Mouse (Mus musculus) liver, embryonic 13.5 days (tissue): ENCODE data around the gene Cyb5r4. TPM values are rescaled to one million over a fixed set of nuclear protein-coding genes. Genes with fewer than 3 reads are reported as not detected.
"Not testable (repeated sequence)": the region's sequence is repeated elsewhere in the genome, so short reads cannot be mapped to it uniquely, and the experiment has no call there.

Source experiments
- ATAC-seq: fragments of 200-750 bp; cut with Nextera tagmentation; 2 replicates; pipeline ENCODE4 v1.8.0; 2017; ENCODE audit warnings: low read depth, mild to moderate bottlenecking, moderate number of reproducible peaks, moderate library complexity
- DNase-seq: peaks from one replicate; pipeline ENCODE4 v3.0.0; 2022
- H3K27ac ChIP-seq: fragments of 300-500 bp; sonication (generic); 2 replicates; pipeline ENCODE4 v1.5.1; 2015; ENCODE audit warnings: moderate library complexity, mild to moderate bottlenecking, inconsistent platforms
- H3K27me3 ChIP-seq: fragments of 300-500 bp; sonication (generic); 2 replicates; pipeline ENCODE4 v1.6.1; 2015; ENCODE audit warnings: mild to moderate bottlenecking, inconsistent platforms
- H3K36me3 ChIP-seq: fragments of 300-500 bp; sonication (generic); 2 replicates; pipeline ENCODE4 v1.6.1; 2015; ENCODE audit warnings: mild to moderate bottlenecking, inconsistent platforms
- H3K4me1 ChIP-seq: fragments of 300-500 bp; sonication (generic); replicated peaks from 2 replicates; pipeline ENCODE4 v1.6.1; 2015; ENCODE audit warnings: inconsistent platforms
- H3K4me2 ChIP-seq: fragments of 300-500 bp; sonication (generic); 2 replicates; pipeline ENCODE4 v1.6.1; 2015; ENCODE audit warnings: inconsistent platforms, mild to moderate bottlenecking, moderate library complexity
- H3K4me3 ChIP-seq: fragments of 300-500 bp; sonication (generic); replicated peaks from 2 replicates; pipeline ENCODE4 v1.5.1; 2015; ENCODE audit warnings: mild to moderate bottlenecking, inconsistent platforms
- H3K9ac ChIP-seq: fragments of 300-500 bp; sonication (generic); 2 replicates; pipeline ENCODE4 v1.6.1; 2015; ENCODE audit warnings: mild to moderate bottlenecking, inconsistent platforms
- H3K9me3 ChIP-seq: fragments of 300-500 bp; sonication (generic); replicated peaks from 2 replicates; pipeline ENCODE4 v1.6.1; 2016; ENCODE audit warnings: inconsistent platforms
- WGBS: fragments of 180-500 bp; shearing (Covaris S2); methylation state at CpG from one replicate; pipeline ENCODE4 v1.1.7; 2015; ENCODE audit not compliant: insufficient replicate concordance; 5-methylcytosine and 5-hydroxymethylcytosine counted together
- polyA plus RNA-seq: library from polyadenylated mRNA; unstranded; fragments of >200 nt; fragmentation: Nextera tagmentation; extraction: Ambion mirVana; gene quantifications from 2 replicates; pipeline ENCODE4 v1.2.1, GENCODE M21; 2015

The Cyb5r4 gene
- polyA plus RNA-seq, 1 experiment from 2014 or later, result 45.0 TPM

- no peaks in the 10 kb centered on the region for H3K4me1 ChIP-seq
- no peak overlapping the region for H3K27ac ChIP-seq
- H3K9me3 ChIP-seq, result no peaks in the 10 kb centered on the region
- no peak overlapping the region for H3K4me3 ChIP-seq
- H3K9ac ChIP-seq, result no peak overlapping the region
- WGBS, result 74% methylated on average over 4 of the region's 4 CpGs
- no peak overlapping the region for H3K4me2 ChIP-seq
- no peaks in the 10 kb centered on the region for H3K36me3 ChIP-seq
- ATAC-seq (no peak), DNase-seq (no peak)
- H3K27me3 ChIP-seq, result no peaks in the 10 kb centered on the region
Observed at GRCm38 (mm10) chr9:87032196-87032595, 10.4 kb downstream of the Cyb5r4 start.

GRCm38 (mm10) chr9:87034831-87035580 is 13.2 kb downstream of the Cyb5r4 start:
- no peaks in the 10 kb centered on the region for H3K9me3 ChIP-seq
- ATAC-seq, result no peak
- 71% methylated on average over 2 of the region's 2 CpGs for WGBS
- no peak overlapping the region for H3K9ac ChIP-seq
- no peak overlapping the region for H3K4me2 ChIP-seq
- no peak for DNase-seq
- H3K27ac ChIP-seq, result no peak overlapping the region
- no peak overlapping the region for H3K4me3 ChIP-seq
- H3K4me1 ChIP-seq, result no peaks in the 10 kb centered on the region
- no peaks in the 10 kb centered on the region for H3K36me3 ChIP-seq
- H3K27me3 ChIP-seq, result no peaks in the 10 kb centered on the region

- H3K4me1 ChIP-seq, result no peaks in the 10 kb centered on the region
- H3K4me2 ChIP-seq, result no peak overlapping the region
- 0 out of 2 replicates have a peak, but pooled peaks cover 6% of the 10 kb centered on the region for H3K36me3 ChIP-seq
- H3K9ac ChIP-seq, result no peak overlapping the region
- no peaks in the 10 kb centered on the region for H3K27me3 ChIP-seq
- no peak overlapping the region for H3K4me3 ChIP-seq
- H3K9me3 ChIP-seq, result no peaks in the 10 kb centered on the region
- DNase-seq (no peak), ATAC-seq (no peak)
- WGBS, result 81% methylated on average over 4 of the region's 4 CpGs
- no peak overlapping the region for H3K27ac ChIP-seq
Observed at GRCm38 (mm10) chr9:87049425-87049824, 27.6 kb downstream of the Cyb5r4 start.

- DNase-seq (no peak), ATAC-seq (no peak)
- Histone ChIP-seq H3K27ac (no peak overlapping the region), H3K27me3 (no peaks in the 10 kb centered on the region), H3K4me3 (no peak overlapping the region), H3K4me1 (no peaks in the 10 kb centered on the region), H3K4me2 (no peak overlapping the region), H3K36me3 (peaks cover 26% of the 10 kb centered on the region), H3K9ac (no peak overlapping the region), H3K9me3 (no peaks in the 10 kb centered on the region)
- 77% methylated on average over 11 of the region's 11 CpGs for WGBS
Observed at GRCm38 (mm10) chr9:87055547-87056235, 33.9 kb downstream of the Cyb5r4 start.

- no peak overlapping the region for H3K4me3 ChIP-seq
- H3K27ac ChIP-seq, result no peak overlapping the region
- no peak overlapping the region for H3K9ac ChIP-seq
- H3K27me3 ChIP-seq, result no peaks in the 10 kb centered on the region
- no peaks in the 10 kb centered on the region for H3K4me1 ChIP-seq
- H3K9me3 ChIP-seq, result no peaks in the 10 kb centered on the region
- DNase-seq (no peak), ATAC-seq (no peak)
- H3K4me2 ChIP-seq, result no peak overlapping the region
- H3K36me3 ChIP-seq, result peaks cover 28% of the 10 kb centered on the region
- WGBS, result 66% methylated on average over 5 of the region's 5 CpGs
Observed at GRCm38 (mm10) chr9:87062337-87062736, 40.5 kb downstream of the Cyb5r4 start.

- WGBS, result 91% methylated on average over 1 of the region's 1 CpGs
- H3K9me3 ChIP-seq, result no peaks in the 10 kb centered on the region
- DNase-seq (no peak), ATAC-seq (no peak)
- H3K4me1 ChIP-seq, result no peaks in the 10 kb centered on the region
- H3K36me3 ChIP-seq, result peaks cover 29% of the 10 kb centered on the region
- no peak overlapping the region for H3K4me3 ChIP-seq
- no peaks in the 10 kb centered on the region for H3K27me3 ChIP-seq
- no peak overlapping the region for H3K4me2 ChIP-seq
- no peak overlapping the region for H3K9ac ChIP-seq
- no peak overlapping the region for H3K27ac ChIP-seq
Observed at GRCm38 (mm10) chr9:87068160-87068559, 46.3 kb downstream of the Cyb5r4 start.

GRCm38 (mm10) chr9:87071566-87071965 is 49.8 kb downstream of the Cyb5r4 start:
- H3K27ac ChIP-seq, H3K9ac ChIP-seq, H3K4me2 ChIP-seq, DNase-seq, H3K4me3 ChIP-seq, H3K9me3 ChIP-seq, H3K4me1 ChIP-seq, ATAC-seq, H3K27me3 ChIP-seq: not testable (repeated sequence)
- 75% methylated on average over 3 of the region's 3 CpGs for WGBS
- H3K36me3 ChIP-seq, result peaks cover 28% of the 10 kb centered on the region

GRCm38 (mm10) chr9:87077919-87078318 is 56.1 kb downstream of the Cyb5r4 start:
- ATAC-seq (no peak), DNase-seq (no peak)
- no peaks in the 10 kb centered on the region for H3K4me1 ChIP-seq
- H3K4me2 ChIP-seq, result no peak overlapping the region
- H3K4me3 ChIP-seq, result no peak overlapping the region
- H3K9me3 ChIP-seq, result no peaks in the 10 kb centered on the region
- no peak overlapping the region for H3K9ac ChIP-seq
- H3K36me3 ChIP-seq, result no peaks in the 10 kb centered on the region
- no peak overlapping the region for H3K27ac ChIP-seq
- H3K27me3 ChIP-seq, result no peaks in the 10 kb centered on the region
- WGBS, result 74% methylated on average over 2 of the region's 2 CpGs

GRCm38 (mm10) chr9:87079511-87079910 is 57.7 kb downstream of the Cyb5r4 start:
- Histone ChIP-seq H3K27ac (no peak overlapping the region), H3K27me3 (no peaks in the 10 kb centered on the region), H3K4me3 (no peak overlapping the region), H3K4me1 (no peaks in the 10 kb centered on the region), H3K36me3 (no peaks in the 10 kb centered on the region), H3K9ac (no peak overlapping the region), H3K4me2 (no peak overlapping the region), H3K9me3 (no peaks in the 10 kb centered on the region)
- WGBS, result 53% methylated on average over 2 of the region's 2 CpGs
- ATAC-seq (no peak), DNase-seq (no peak)

- Histone ChIP-seq H3K4me2 (no peak overlapping the region), H3K27me3 (no peaks in the 10 kb centered on the region), H3K9ac (no peak overlapping the region), H3K4me3 (no peak overlapping the region), H3K4me1 (no peaks in the 10 kb centered on the region), H3K9me3 (no peaks in the 10 kb centered on the region), H3K27ac (no peak overlapping the region), H3K36me3 (no peaks in the 10 kb centered on the region)
- no peak for DNase-seq
- ATAC-seq, result no peak
- WGBS, result 65% methylated on average over 4 of the region's 4 CpGs
Observed at GRCm38 (mm10) chr9:87086991-87087390, 65.2 kb downstream of the Cyb5r4 start.

- WGBS, result 41% methylated on average over 2 of the region's 2 CpGs
- Histone ChIP-seq H3K9me3 (no peaks in the 10 kb centered on the region), H3K27ac (no peak overlapping the region), H3K4me3 (no peak overlapping the region), H3K4me2 (no peak overlapping the region), H3K36me3 (no peaks in the 10 kb centered on the region), H3K27me3 (no peaks in the 10 kb centered on the region), H3K9ac (no peak overlapping the region), H3K4me1 (no peaks in the 10 kb centered on the region)
- ATAC-seq, result no peak
- DNase-seq, result no peak
Observed at GRCm38 (mm10) chr9:87097989-87098388, 76.2 kb downstream of the Cyb5r4 start.

- ATAC-seq (no peak), DNase-seq (no peak)
- Histone ChIP-seq H3K9me3 (no peaks in the 10 kb centered on the region), H3K9ac (no peak overlapping the region), H3K4me2 (no peak overlapping the region), H3K4me3 (no peak overlapping the region), H3K27ac (no peak overlapping the region), H3K4me1 (no peaks in the 10 kb centered on the region), H3K27me3 (no peaks in the 10 kb centered on the region), H3K36me3 (no peaks in the 10 kb centered on the region)
- 61% methylated on average over 5 of the region's 5 CpGs for WGBS
Observed at GRCm38 (mm10) chr9:87115019-87115418, 93.2 kb downstream of the Cyb5r4 start.
